Mouse (Mus musculus) CH12.LX (cell line): ENCODE data around the gene Sptbn4.

Source experiments
- CHD2 ChIP-seq: IDR thresholded peaks from 2 replicates; pipeline ENCODE4 v1.6.1; 2011; ENCODE audit warnings: low read length, improper control_type of control experiment
- CTCF ChIP-seq, 2 experiments: IDR thresholded peaks in 1 of 2; conservative IDR thresholded peaks in 1 of 2; 2 replicates each; pipeline ENCODE4 v1.5.1; 2011 to 2012; ENCODE audit warnings: low read depth in 2 of 2, low read length in 2 of 2, improper control_type of control experiment in 1 of 2, inconsistent platforms in 1 of 2, mild to moderate bottlenecking in 1 of 2, moderate library complexity in 1 of 2
- ELF1 ChIP-seq: IDR thresholded peaks from 2 replicates; pipeline ENCODE4 v1.6.1; 2014; ENCODE audit warnings: low read depth, mild to moderate bottlenecking, inconsistent platforms, low read length, improper control_type of control experiment
- EP300 ChIP-seq: IDR thresholded peaks from 2 replicates; pipeline ENCODE4 v1.6.1; 2011; ENCODE audit warnings: low read length, improper control_type of control experiment
- ETS1 ChIP-seq: conservative IDR thresholded peaks from 2 replicates; pipeline ENCODE4 v1.6.1; 2012; ENCODE audit warnings: low read depth, mild to moderate bottlenecking, inconsistent platforms, low read length, improper control_type of control experiment, moderate library complexity
- MAX ChIP-seq: IDR thresholded peaks from 2 replicates; pipeline ENCODE4 v1.6.1; 2011; ENCODE audit warnings: low read length, improper control_type of control experiment
- MYC ChIP-seq: IDR thresholded peaks from 2 replicates; pipeline ENCODE4 v1.6.1; 2011; ENCODE audit warnings: low read depth, mild to moderate bottlenecking, improper control_type of control experiment, low read length
- POLR2A ChIP-seq: IDR thresholded peaks from 2 replicates; pipeline ENCODE4 v1.6.1; 2011; ENCODE audit warnings: low read depth, mild to moderate bottlenecking, improper control_type of control experiment, low read length
- POLR2AphosphoS2 ChIP-seq: IDR thresholded peaks from 2 replicates; pipeline ENCODE4 v1.6.1; 2011; ENCODE audit warnings: low read depth, low read length, improper control_type of control experiment
- SMC3 ChIP-seq: IDR thresholded peaks from 2 replicates; pipeline ENCODE4 v1.6.1; 2011; ENCODE audit warnings: low read depth, low read length, improper control_type of control experiment
- ZC3H11A ChIP-seq: IDR thresholded peaks from 2 replicates; pipeline ENCODE4 v1.6.1; 2012; ENCODE audit warnings: low read depth, mild to moderate bottlenecking, inconsistent platforms, low read length, improper control_type of control experiment

- TF ChIP-seq CTCF (conservative IDR thresholded peaks at IDR 0.05 in 1 of 2, IDR thresholded peaks at IDR 0.05 in 1 of 2; ENCODE audit: low read depth in 2 of 2, low read length in 2 of 2) (no peak), EP300 (no peak), POLR2A (no peak), ZC3H11A (no peak), ELF1 (no peak), CHD2 (no peak), MYC (no peak), ETS1 (no peak), MAX (no peak), POLR2AphosphoS2 (no peak), SMC3 (no peak)
Observed at GRCm38 (mm10) chr7:27339519-27339918, 108.0 kb downstream of the Sptbn4 start.
